Mouse (Mus musculus) skeletal muscle tissue, postnatal 0 days (tissue): ENCODE results near the gene Chrm5. TPM values are rescaled to one million over a fixed set of nuclear protein-coding genes. Genes with fewer than 3 reads are reported as not detected.

Source experiments
- polyA plus RNA-seq: library from polyadenylated mRNA; unstranded; fragments of >200 nt; fragmentation: Nextera tagmentation; extraction: Ambion mirVana; gene quantifications from 2 replicates; pipeline ENCODE4 v1.2.1, GENCODE M21; 2015

Chrm5 gene
- polyA plus RNA-seq, result not detected in 2 replicates

DNA sequence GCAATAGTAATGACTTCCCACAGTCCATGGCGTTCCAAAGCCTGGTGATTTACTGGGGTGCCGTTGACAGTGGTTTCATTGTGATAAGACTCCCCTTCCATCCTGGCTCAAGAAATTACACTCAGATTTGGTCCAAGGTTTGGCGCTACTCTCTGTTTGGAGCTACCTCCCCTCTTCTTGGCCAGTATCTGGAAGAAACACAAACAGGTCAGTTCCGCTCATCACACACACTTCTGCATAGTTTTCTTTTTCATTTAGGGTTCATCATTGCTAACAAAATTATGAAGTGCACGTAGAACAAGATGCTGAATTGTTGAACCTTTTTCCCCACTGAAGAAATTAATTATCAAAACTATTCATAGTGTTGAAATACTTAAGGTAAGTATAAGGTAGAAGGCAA is at the start of gene Chrm5:
Gene Chrm5, minus strand, starts transcription at position 101 of the 400 bp plus-strand sequence.

DNA sequence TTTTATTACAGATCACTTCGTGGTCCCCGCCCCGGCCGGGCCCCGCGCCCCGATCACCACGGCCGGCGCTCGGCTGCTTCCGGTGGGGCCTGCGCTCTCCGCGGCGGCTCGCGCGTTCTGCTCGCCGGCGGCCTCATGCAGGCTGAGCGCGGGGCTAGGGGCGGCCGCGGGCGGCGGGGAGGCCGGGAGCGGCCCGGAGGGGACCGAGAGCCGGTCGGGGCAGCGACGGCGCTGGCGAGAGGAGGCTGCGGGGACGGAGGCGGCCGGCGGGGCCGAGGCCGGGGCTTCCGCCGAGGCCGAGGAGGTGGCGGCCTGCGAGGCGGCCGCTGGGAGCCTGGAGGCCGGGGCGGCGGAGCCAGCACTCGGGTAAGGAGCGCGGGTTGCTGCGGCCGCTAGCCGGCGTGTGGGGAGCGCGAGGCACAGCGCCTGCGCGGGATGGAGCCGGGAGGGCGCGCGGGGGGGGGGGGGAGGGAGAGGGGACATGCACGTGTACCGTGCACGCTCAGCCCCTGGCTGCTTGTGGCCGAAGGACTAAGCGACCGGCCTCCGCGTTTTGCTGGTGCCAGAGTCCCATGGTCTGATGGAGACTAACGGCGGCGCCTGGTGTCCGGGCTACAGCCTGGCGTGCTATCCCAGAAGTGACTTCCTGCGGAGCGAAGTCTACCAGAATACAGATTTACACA is 12.4 kb upstream of the Chrm5 start, which contains the start of gene Aven:
Gene Aven, plus strand, starts transcription at position 109 of the 683 bp plus-strand sequence.

DNA sequence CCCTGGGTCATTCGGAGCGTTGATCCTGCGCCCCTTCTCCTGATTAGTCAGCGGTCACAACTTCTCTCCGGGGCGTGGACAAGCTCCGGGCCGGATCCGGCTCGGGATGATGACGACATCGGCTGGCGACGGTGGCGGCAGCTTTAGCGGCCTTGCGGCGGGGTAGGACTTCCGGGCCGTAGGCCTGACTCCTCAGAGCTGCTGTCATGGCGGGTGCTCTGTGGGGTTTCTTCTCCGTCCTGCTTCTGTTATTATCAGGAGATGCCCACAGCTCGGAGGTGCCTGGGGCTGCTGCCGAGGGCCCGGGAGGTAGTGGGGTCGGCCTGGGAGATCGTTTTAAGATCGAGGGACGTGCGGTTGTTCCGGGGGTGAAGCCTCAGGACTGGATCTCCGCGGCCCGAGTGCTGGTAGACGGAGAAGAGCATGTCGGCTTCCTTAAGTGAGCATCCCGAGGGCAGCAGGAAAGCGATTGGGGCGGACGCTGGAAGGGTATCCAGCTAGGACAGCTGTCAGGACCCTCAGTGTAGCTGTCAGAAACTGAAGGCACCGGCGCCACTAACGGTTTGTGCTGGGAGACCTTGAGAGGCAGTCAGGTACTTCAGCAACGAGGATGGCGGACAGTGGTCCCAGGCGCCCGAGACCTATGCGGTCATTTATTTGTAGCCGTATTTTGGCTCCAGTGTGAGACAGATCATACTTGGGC is 25.6 kb downstream of the Chrm5 start, which contains the start of gene Emc7:
Gene Emc7, plus strand, starts transcription at position 136 of the 703 bp plus-strand sequence.

Other genes with a start within 250 kb of the Chrm5 start
- 1.5 and 3.5 TPM in 2 replicates for gene Lpcat4, start 241.3 kb downstream of the Chrm5 start, polyA plus RNA-seq
- not detected in 2 replicates for gene Nutm1, start 221.5 kb downstream of the Chrm5 start, polyA plus RNA-seq
- gene Nop10, start 218.8 kb downstream of the Chrm5 start, polyA plus RNA-seq, result 117 and 122 TPM in 2 replicates
- 6.3 and 8.6 TPM in 2 replicates for gene Slc12a6, start 214.9 kb downstream of the Chrm5 start, polyA plus RNA-seq
- gene Gm21985, start 214.5 kb downstream of the Chrm5 start, polyA plus RNA-seq, result not detected in 2 replicates
- 99.7 and 104 TPM in 2 replicates for gene Emc4, start 112.7 kb downstream of the Chrm5 start, polyA plus RNA-seq
- 22.0 and 23.5 TPM in 2 replicates for gene Katnbl1, start 101.6 kb downstream of the Chrm5 start, polyA plus RNA-seq
- gene Emc7, start 25.8 kb downstream of the Chrm5 start, polyA plus RNA-seq, result 22.4 and 23.2 TPM in 2 replicates
- 3.6 and 5.4 TPM in 2 replicates for gene Aven, start 12.2 kb upstream of the Chrm5 start, polyA plus RNA-seq